Mouse (Mus musculus): ENCODE measurements around the gene Exoc3l. TPM values are rescaled to one million over a fixed set of nuclear protein-coding genes. Genes with fewer than 3 reads are reported as not detected.

Exoc3l gene
- 1 to 10 TPM; 1.6 TPM for total RNA-seq (2021)
- long read RNA-seq, experiment 1, partial matches to known transcripts = 2 of 2 reads
- long read RNA-seq, experiment 1, other reads (novel, unspliced or antisense) = 0 of 2 reads
- long read RNA-seq, experiment 2, partial matches to known transcripts = 0 of 1 reads
- long read RNA-seq, experiment 2, other reads (novel, unspliced or antisense) = 0 of 1 reads

DNA sequence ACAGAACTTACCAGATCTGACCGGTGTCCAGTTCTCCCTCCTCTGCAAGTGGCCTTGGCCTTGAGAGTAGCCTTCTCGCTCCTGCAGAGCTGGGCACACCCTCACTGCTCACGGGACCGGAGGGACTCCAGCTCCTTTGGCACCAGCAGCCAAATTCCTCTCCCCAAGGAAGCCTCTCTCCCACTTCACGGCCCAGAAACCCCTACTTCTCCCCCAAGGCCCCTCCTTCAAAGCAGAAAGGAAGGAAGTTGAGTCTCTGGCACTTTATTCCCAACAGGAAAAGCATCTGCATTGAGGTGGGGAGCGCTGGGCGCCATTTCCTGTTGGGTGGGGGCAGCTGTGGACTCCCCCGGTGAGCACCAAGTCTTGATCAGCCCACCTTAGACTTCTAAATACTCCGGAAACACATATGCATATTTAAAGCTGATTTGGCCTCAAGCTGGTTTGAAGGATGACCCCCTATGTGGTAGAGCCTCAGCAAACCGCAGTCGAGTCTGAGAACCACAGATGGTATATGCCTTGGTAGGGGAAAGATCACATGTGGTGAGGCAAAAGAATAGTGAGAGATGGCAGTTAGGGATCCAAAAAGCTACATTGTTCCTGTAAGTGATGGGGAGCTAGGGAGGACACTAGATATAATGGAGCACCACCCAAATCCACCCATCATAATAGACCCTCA lies at the start of gene Exoc3l:
TSS of gene Exoc3l (minus strand) at position 207 of the 679 bp plus-strand sequence.
- DNase-seq (ENCODE audit: low spot score in 2 of 2) = no peak

- DNase-seq (ENCODE audit: low spot score in 2 of 2) = no peak
Measured at GRCm38 (mm10) chr8:105345061-105345975, 49.4 kb upstream of the Exoc3l start.

GRCm38 (mm10) chr8:105343791-105344574 lies 48.1 kb upstream of the Exoc3l start:
- DNase-seq (ENCODE audit: low spot score in 2 of 2) = no peak

- DNase-seq (ENCODE audit: low spot score in 2 of 2) = no peak
Measured at GRCm38 (mm10) chr8:105342768-105343167, 46.9 kb upstream of the Exoc3l start.

GRCm38 (mm10) chr8:105341399-105341798 lies 45.5 kb upstream of the Exoc3l start:
- no peak for DNase-seq (ENCODE audit: low spot score in 2 of 2)

- DNase-seq (ENCODE audit: low spot score in 2 of 2) = no peak
Measured at GRCm38 (mm10) chr8:105339886-105340635, 44.2 kb upstream of the Exoc3l start.

- no peak for DNase-seq (ENCODE audit: low spot score in 2 of 2)
Measured at GRCm38 (mm10) chr8:105338992-105339391, 43.1 kb upstream of the Exoc3l start.

DNA sequence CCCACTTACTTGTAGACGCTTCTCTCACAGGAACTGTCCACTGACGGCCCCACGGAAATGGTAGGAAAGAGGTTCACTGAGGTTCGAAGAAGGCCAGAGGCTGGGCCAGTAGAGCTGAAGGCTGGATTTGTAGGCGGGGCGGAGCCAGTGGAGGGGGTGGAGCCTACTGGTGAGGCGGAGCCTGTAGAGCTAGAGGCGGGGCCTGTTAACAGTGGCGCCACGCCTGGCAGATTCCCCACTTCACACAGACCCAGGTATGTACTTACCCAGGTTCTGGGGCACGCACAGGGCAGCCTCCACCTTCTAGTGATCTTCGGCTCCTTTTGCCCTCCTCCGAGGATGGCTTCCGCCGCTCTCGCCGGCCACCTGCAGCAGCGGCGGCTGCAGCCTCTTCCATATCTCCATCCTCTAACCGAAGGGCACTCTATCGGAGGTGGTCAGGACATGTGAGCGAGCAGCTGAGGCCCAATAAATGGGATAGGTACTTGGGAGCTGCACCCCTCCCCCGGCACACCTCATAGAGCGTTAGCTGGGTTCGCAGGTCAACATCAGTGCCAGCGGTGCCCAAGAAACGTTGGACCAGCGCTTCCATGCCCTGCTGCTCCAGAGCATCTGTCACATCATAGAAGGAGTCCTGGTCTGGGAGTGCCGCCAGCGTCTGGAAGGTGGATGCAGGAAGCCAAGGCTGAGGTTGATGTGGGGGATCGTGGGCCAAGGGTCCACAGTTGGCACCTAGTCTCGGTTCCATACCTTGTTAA lies 40.7 kb upstream of the Exoc3l start:
- DNase-seq (ENCODE audit: low spot score in 2 of 2) = no peak

DNA sequence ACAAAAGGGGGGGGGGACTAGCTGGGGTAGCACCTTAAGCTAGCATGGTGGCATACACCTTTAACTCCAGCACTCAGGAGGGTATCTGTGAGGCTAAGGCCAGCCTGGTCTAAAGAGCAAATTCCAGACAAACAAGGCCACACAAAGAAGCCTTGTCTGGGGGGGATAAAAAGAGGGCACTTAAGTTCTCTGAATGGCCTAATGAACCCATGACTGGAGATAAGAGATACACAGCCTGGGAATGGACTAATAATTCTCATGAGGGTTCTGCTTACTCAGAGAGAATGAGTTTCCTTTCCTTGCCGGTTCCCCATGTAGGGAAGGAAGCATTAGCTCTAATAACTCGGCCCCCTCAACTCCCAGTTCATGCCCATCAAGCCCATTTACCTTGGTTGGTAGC lies 36.6 kb upstream of the Exoc3l start:
- no peak for DNase-seq (ENCODE audit: low spot score in 2 of 2)

- no peak for DNase-seq (ENCODE audit: low spot score in 2 of 2)
Measured at GRCm38 (mm10) chr8:105331931-105332330, 36.0 kb upstream of the Exoc3l start.

GRCm38 (mm10) chr8:105331469-105331868 lies 35.6 kb upstream of the Exoc3l start:
- no peak for DNase-seq (ENCODE audit: low spot score in 2 of 2)

DNA sequence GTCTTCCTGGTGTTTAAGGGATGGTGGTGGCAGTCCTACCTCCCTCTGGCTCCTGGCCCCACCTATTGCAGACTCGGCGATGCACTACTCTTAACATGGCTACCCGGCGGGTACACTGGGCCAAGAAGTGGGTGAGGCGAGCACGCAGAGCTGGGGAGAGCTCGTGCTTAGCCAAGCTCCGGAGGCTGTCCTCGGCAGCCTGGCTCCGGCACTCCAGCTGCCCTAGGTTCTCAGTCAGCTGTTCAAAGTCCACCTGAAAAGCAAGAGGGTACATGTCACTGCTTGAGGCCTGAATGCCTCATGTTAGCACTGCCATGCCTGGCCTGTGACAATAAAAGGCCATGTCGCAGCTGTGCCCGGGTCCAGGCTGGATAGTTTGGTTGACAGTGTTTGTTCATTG lies 34.4 kb upstream of the Exoc3l start:
- DNase-seq (ENCODE audit: low spot score in 2 of 2) = no peak

DNA sequence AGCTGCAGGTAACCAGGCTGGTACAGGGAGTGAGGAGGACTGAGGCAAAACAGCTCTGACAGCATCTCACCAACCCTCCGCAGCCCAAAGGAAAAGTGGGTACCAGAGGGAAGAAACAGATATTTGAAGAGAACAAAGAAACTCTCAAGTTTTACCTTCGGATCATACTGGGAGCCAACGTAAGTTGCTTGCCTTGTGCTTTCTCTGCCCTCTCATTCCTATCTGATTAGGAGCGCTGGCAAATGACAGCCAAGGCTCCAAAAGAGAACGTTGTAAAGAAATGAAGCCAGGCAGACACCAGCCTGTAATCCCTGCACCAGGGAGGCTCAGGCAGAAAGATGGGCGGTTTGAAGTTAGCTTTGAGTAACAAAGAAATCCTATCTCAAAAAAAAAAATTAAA lies 31.1 kb upstream of the Exoc3l start:
- DNase-seq (ENCODE audit: low spot score in 2 of 2) = no peak

DNA sequence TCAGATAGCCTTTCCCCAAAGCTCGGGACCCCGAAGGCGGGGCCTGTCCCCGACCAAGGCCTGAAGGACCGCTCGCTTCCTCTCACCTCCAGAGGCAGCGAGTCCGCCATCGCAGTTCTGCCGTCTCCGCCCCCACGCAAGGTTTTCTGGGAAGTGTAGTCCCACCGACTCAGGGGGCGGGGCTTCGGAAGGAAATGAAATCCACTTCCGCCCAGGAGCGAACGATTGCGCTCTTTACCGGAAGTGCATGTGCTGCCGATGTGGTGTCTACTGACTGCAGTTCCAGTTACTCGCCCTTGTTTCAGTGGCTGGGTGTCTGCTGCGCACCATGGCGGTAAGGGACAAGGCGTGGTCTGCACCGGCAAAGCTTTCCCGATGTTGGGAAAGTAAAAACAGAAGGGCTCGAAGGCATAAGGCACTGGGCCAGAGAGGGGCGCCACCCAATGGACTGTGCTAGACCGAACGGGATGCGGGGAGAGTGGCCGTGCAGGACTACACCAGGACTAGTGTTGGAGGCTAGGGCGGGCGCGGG lies 30.3 kb upstream of the Exoc3l start, which contains the start of the genes Lrrc29 and Tmem208:
TSS of gene Lrrc29 (minus strand) at position 138 of the 532 bp plus-strand sequence.
TSS of gene Tmem208 (plus strand) at position 214 of the 532 bp plus-strand sequence.
- DNase-seq (ENCODE audit: low spot score in 2 of 2) = peak; percentile 97 to 98

- no peak for DNase-seq (ENCODE audit: low spot score in 2 of 2)
Measured at GRCm38 (mm10) chr8:105325641-105326093, 29.8 kb upstream of the Exoc3l start.

- DNase-seq (ENCODE audit: low spot score in 2 of 2) = no peak
Measured at GRCm38 (mm10) chr8:105323183-105323582, 27.3 kb upstream of the Exoc3l start.

GRCm38 (mm10) chr8:105318662-105319190 lies 22.8 kb upstream of the Exoc3l start:
- DNase-seq (ENCODE audit: low spot score in 2 of 2) = no peak

- no peak for DNase-seq (ENCODE audit: low spot score in 2 of 2)
Measured at GRCm38 (mm10) chr8:105317941-105318340, 22.0 kb upstream of the Exoc3l start.
